Mouse (Mus musculus) gastrocnemius, postnatal 25 days (tissue): ENCODE data around the gene Atp5d. TPM values are rescaled to one million over a fixed set of nuclear protein-coding genes. Genes with fewer than 3 reads are reported as not detected.

Experiments
- DNase-seq: peaks from one replicate; pipeline ENCODE4 v3.0.0; 2022
- total RNA-seq, 2 experiments: library from RNA; stranded (reverse); gene quantifications; 1 replicate in 1 of 2; 2 replicates in 1 of 2; pipeline ENCODE4 v1.2.3; 2021

Atp5d gene
- total RNA-seq, 2 experiments from 2014 or later, result 634 to 665 TPM

DNA sequence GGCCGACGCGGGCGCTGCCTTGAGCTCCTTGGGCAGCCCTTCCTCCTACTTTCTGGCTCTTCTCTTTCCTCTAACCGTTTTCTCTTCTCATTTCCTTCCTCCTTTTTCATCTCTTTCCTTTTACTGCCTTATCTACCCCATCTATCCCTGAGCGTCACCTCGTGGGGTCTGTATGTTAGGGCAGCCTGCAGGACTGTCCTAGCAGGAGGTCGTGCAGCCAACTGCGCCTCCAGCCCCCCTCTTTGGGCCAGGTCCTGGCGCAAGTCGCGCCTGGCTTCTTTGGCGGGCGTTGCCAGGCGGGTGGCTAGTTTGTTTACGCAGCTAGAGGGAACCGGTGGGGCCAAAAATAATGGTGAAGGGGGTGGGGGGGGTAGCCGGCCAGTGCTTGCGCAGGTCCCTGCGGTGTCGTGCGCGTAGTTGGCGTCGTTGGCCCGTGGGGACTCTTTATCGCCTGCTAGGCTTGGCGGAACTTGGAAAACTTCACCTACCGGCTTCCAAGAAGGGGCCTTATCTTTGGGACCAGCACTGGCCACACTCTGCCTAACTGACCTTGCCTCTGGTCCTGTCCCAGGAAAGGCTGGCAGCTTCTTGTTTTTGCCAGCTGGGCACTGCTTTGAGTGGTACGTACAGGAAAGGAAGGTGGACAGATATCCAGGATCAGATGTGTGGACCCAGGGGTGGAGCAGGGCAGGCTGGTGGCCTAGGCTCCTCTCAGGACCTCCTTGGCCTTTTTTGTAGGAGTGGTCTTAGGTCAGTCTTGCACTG is 21.3 kb upstream of the Atp5d start:
- DNase-seq, result peak; percentile 82

DNA sequence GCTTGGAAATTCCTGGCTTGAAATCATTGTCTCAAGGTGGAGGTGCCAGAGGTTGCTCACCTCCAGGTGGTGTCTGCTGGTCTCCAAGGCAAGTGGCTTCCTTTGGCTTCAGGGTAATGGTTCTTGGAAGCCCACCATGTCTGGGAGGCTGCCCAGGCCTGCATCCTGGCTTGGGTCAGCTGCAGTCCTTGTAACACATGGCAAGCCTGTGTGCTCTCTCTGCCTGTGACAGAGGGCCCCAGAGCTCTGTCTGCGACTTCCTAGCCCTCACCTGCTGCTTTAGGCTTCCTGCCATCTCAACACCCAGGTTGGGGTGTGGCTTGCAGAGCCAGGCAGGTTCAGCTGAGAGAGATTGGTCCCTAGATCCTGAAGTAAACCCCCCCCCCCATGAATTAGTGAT is 20.7 kb upstream of the Atp5d start:
- no peak for DNase-seq

DNA sequence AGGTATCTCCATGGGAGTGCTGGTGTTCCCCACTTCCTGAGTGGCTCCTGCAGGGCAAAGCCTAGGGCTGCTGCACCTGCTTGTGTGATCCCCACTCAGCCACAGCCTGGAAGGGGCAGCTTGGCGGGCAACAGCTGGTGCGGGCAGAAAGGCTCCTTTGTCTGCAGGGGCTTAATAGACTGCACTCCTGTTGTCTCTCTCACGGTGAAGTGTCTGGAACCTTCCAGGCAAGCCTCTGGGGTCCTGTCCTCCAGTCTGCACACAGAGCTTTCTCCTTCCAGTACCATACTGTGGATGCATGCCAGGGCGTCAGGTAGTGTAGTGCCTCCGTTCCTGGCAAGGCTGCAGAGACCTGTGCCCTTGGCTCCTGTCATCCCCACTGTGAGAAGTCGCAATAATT is 19.9 kb upstream of the Atp5d start:
- no peak for DNase-seq

DNA sequence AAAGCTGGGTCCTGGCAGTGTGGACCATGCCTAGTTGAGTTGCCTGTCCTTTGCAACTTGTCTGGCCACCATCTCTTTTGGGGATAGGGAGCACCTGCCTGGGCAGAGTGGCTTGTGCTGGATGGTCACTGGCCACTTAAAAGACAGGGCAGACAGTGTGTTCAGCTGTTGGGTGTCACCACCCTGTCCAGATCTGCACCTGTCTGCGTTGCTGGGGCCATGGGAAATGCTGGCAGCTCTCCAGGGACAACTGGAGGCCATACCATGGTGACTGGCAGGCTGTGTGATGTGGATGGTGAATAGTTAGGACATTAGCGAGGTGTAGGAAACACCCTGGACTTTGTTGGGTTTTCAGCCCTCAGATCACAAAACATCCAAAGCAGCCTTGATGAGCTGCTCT is 18.3 kb upstream of the Atp5d start:
- DNase-seq, result peak; percentile 64

DNA sequence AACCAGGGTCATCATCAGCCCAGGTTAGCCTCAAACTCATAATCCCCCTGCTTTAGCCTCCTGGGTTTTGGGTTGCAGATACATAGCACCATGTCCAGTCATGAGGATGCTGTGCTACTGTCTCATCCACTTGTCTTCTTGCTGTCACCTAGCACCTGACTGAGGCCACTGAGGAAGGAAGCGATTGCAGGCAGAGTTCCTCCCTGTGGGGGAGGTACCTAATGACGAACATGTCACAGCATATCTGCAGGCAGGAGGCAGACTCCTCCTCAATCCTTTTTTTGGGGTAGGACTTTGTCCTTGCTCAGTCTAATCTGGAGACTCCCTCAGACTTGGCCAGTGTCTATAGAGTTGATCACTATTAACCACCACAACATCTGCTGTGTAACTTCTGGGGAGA is 16.8 kb upstream of the Atp5d start:
- no peak for DNase-seq

DNA sequence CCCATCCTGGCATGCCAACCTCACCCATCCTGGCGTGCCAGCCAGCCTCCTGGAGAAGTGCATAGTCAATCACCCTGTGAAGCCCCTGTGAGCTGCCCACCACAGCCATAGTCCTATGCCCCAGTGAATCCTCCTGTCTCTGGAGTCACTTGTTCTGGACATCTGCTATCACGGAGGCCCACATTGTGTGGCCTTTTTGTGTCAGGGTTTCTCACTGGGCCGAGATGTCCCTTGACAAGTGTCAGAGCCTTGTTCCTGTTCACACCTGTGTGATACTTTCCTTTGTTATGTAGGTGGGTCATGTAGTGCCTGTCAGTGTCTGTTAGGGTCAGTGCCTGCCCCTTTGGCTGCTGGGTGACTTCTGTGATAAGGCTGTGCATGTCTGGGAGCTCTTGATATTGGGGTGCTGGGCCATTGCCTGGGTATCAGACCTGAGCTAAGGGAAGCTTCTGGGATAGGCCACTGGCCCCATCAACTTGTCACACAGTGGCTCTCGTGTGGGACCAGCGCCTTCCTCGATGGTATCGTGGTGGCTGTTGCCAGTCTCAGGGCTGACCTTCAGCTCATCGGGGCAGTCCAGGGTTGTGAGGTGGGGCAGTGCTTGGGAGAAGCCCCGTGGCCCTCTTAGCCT is 14.4 kb upstream of the Atp5d start:
- DNase-seq, result no peak

DNA sequence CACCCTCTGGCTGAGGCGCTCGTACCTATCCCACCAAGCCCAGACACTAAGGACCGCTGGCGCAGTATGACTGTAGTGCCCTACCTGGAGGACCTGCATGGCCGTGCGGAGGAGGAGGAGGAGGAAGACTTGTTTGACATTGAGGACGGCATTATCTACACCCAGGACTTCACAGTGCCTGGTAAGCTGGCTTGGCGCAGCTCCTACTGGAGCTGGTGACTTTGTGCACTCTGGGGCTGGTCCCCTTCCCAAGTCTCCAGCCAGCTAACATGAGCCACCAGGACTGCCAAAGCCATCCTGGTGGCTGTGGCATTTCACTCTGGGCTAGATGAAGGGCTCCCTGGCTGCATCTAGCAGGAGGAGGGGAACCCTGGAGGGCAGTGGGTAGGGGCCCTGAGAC is 10.5 kb upstream of the Atp5d start:
- DNase-seq, result peak; percentile 4

DNA sequence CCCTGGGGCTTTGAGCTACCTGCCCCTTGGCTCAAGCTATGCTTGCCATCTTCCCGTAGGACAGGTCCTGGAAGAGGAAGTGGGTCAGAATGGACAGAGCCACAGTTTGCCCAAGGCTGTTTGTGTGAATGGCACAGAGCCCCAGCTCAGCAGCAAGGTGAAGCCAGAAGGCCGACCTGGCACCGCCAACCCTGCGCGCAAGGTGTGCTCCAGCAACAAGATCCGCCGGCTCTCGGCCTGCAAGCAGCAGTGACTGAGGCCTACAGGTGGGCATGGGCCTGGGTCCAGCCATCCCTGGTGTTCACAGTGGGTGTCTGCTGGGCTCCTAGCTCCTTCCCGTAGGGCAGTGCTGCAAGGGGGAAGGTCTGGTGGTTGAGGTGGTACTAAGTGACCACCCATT is 8.6 kb upstream of the Atp5d start:
- peak; percentile 6 for DNase-seq

DNA sequence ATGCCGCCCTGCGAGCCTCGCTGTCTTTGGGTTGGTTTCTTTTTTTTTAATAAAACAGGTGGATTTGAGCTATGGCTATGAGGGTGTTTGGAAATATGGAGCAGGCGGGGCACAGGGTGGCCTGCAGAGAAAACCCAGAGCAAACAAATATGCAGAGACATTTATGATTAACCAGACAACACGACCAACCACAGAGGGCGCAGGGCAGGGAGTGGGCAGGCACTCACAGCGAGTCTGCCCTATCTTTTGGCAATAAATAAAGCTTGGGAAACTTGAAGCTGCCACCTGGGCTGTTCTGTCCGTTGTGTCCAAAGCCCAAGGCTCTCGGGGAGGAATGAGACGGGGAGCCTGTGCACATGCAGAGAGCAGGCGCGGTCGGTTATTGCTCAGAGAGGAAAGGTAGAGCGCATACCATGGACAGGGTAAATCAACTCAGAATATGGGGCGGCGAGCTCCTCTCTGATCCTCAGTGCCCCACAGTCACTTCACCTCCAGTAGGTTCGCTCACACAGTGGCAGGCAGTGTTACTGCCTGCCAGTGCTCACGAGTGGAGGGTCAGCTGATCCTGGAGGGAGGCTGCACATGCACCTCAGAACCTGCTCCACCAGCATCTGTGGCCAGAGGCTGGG is 7.9 kb upstream of the Atp5d start:
- peak; percentile 5 for DNase-seq

DNA sequence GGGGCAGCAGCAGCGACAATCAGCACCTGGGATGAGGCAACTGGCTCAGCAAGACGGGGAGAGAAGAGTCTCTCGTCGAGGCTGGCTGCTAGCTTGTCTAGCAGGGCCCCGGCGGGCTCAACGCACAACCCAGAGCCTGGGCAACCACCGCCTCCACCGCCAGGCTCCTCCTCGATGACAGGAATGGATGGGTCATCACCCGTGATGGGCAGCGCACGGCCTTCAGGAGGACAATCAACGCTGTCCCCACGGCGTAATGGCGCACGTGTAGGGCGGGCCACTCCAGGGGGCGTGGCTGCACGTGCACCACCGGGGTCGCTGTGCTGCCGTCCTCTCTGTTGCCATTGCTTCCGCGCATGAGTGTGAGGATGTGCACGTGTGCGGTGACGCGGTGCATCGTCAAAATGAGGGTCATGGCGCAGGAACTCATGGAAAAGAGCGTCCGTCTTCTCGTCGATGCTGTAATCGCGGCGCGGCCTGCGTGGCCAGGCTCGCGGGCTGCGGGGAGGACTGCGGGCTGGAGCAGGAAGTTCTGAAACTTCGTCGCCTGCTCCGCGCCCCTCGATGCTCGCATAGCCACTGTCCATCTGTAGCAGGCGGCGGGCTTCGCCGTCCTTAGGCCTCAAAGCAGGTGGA is 7.0 kb upstream of the Atp5d start:
- peak; percentile 13 for DNase-seq

DNA sequence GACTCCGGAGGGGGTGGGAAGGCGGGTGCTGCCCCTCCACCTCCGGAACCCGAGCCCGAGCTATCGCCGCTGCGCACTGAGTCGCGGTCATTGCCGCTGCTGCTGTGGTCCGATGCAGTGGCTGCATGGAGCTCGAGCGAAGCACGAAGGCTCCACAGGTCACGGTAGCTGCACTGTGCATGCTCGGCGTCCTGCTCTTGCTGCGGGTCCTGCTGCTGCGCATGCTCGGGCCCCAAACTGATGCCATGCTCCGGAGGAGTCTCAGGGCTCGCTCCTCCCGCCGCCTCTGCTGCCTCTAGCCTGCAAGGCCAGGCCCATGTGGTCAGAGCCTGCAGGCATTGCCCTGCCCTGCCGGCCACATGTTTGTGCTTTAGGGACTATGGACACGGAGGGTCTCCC is 6.5 kb upstream of the Atp5d start:
- peak; percentile 6 for DNase-seq

DNA sequence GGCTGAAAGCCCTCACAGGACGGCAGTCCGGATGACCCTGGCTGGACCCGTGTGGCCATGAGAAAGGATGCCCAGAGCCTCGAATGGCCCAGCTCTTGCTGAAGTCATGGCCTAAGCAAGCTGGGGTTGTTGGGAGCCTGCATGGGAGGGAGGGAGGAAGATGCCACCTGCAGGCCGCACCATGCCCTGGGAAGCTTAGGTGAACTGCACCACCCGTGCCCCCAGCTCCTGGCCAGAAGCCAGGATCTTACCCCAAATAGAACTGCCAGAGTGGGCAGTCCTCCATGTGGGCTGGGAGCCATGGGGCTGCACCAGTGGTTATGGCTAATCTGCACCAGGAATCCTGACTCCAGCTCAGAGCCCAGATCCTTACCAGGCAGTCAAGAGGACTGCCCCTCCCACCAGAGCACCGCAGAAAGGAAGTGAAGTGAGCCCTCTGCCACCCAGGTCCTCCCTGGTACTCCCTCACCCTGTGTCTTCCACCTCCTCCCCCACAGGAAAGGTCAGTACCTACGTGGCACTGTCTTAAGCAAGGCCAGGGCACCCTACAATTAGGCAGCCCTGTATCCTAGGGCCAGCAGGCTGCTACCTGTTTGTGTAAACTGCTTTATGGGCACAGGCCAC is 5.1 kb upstream of the Atp5d start:
- peak; percentile 54 for DNase-seq

DNA sequence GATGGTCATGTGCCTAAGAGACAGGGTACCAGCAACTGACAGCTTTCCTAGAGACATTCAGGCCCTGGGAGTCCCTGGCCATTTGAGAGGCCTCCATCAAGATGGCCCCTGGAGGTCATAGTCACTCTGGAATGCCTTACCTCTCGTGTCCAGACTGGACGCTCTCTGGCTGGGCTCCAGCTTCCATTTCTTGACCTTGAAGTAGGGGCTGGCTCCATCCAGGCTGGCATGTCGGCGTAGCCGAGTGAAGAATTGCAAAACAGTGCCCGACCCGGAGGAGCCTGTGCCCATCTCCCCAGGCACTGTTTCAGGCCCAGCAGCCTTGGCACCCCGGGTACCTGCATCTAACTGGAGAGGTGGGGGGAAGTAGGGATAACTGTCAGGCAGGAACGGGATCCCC is 4.0 kb upstream of the Atp5d start:
- DNase-seq, result no peak

DNA sequence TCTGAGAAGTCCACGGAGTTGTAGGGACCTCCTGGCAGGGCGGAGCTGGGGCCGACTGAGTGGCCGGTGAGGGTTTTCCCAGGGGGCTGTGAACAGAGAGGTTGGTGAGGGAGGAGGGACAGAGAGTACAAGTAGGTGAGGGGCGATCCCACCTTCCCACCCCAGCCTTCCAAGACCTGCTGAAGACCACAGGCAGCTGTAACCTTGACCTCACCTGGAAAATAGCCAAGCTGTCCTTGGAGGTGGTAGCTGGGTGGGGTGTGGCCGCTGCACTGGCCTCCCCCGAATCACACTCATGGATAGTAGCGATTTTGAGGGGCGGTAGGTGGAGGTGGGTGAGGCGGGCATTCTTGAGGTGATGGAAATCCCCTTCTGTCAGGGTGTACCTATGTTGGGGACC is 3.3 kb upstream of the Atp5d start:
- DNase-seq, result no peak

DNA sequence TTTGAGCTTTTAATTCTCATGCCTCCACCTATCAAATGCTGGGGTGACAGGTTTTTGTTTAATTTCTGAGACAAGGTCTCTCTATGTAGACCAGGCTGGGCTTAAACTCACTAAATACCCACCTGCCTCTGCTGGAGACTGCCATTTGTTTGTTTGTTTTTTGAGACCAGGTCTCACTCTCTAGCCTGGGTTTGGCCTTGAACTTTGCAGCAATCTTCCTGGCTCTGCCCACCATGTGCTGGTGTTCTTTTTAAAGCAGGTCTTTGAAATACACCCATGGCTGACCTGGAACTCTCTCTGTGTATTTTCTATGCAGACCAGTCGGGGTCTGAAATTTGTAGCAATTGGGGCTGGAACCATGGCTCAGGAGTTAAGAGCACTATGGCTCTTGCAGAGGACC is 2.8 kb upstream of the Atp5d start:
- DNase-seq, result no peak

DNA sequence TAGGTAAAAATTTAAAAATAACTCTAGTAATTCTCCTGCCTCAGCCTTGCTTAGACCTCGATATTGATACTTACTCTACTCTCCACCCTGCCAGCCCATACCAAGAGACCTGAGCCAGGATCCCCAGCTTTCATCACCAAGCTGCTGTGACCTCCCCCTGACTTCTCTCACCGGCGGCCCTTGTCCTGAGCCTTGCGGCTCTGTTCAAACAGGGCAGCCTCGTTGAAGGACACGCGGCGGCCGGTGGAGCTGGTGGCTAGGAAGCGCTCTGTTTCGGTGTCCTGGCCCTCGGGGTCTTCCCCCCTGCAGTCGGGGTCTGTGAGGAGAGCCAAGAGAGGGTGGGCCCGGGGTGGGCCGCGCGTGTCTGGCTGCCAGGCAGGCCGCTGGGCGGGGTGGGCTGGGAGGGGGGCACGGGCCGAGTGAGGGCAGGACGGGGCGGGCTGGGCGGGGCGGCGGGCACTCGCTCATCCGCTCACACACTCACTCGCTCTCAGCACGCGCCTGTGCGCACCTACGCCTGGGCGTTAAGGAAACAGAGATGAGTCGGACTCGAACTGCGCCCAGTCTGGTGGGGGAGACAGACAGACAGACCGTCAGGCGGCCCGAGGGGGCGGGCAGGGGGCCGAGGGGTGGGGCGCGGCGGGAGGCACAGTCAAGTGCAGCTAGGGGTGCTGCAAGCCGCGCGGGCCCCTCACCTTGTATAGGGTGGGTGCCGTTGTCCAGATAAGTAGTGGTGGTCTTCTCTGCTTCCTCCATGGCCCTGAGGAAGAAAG is 2.1 kb upstream of the Atp5d start:
- no peak for DNase-seq

DNA sequence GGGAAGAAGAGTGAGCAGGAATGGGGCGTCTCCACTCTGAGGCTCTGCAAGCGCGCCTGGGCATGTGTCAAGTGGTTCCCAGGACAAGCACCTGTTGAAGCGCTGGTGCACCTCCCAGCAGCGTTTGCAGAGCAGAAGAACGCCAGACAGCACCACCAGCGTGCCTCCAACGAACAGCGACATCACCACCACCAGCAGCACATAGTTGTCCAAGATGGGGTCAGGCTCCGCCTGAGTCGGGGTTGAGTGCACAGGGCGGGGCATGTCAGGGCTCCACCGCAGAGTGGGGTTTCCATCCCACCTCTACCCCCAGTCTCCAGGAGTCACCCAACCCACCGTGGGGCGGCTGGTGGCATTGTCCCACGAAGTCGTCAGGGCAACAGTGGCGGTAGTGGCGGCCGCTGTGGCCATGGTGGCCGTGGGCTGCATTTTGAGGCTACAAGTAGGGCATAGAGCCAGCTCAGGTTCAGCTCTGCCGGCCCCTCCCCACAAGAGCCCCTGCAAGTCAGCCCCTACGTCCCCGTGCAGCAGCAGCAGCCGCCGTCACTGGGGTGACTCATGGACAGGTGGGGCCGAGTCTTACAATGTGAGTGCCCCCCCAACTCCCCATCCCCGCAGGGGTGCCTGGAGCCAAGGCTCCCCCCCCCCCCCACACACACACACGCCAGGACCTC is 1.3 kb upstream of the Atp5d start:
- no peak for DNase-seq

DNA sequence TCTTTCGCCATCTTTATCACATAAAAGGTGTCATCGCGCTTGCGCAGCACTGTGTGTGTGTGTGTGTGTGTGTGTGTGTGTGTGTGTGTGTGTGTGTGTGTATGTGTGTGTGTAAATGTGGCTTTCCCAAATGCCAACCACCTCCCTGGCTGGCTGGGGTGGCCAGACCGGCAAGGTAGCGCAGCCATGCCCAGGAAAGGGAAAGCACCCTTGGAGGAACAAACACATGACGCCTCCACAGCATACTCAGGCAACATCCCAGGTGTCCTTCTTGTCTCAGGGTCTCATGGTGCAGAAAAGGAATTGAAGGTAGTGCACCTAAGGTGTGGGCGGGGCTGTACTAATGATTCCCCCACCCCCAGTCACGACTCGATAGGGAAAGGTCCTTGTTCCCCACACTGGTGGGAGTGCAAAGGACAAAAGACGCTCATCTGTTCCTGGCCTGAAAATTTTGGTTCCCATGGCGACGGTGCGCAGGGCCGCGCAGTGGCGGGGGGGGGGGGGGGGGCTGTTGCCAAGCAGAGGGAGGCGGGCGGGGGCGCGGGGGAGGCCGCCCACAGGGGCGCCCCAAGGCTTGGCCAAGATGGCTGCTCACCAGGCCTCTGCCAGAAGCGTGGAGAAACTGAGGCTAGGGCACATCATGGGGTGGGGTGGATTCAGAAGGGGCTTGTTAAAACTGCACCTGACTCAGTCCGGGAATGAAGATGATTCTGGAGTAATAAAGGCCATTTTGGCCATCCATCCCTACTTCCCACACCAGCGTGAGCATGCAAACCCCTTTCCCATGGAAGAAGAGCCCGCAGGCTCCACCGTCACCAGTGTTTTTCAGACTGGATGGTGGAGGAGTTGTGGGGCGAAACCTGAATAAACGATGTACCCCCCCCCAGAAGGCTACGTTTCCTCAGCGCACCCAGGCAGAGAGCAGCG is 543 bp upstream of the Atp5d start:
- no peak for DNase-seq

DNA sequence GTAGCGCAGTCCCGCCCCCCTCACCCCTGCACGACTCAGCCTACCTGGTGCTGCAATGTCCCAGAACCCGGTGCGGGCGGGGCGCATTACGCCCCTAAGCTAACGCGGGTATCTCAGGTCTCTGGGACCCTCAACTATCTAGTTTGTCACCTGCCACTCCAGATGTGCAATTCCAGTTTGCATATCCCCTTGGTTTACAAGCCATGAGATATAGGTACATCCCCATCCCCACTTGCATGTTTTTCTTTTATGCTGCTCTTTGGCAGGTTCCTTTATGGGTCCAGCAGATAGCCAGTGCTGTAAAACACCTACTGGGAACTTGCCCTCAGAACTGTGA is 975 bp downstream of the Atp5d start:
- DNase-seq, result no peak

DNA sequence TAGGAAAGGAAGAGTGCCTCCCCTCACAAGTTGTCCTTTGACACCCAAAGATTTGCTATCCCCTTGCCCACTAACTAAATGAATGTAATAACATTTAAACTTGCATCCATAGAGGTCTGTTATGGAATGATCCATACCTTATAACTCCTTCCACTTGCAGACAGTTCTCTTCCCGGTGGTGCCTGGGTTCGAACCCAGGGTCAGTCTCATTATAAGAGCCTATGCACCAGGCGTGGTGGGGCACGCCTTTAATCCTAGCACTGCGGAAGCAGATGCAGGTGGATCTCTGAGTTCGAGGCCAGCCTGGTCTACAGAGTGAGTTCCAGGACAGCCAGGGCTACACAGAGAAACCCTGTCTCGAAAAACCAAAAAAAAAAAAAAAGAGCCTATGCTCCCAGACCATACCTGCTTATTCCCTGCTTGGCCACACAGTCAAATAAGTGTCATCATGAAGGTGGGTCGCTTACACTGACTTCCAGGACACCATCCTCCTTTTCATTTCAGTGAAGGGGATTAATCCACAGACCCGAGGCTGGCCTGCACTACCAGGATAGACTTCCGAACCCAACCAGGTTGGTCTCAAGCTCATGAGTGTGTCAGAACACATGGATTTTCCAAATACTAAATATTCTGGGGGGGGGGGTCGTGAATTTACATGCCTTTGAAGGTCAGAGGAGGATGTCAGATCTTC is 1.7 kb downstream of the Atp5d start:
- no peak for DNase-seq
